Mouse (Mus musculus): ENCODE measurements around the gene Afp. TPM values are rescaled to one million over a fixed set of nuclear protein-coding genes. Genes with fewer than 3 reads are reported as not detected.

Gene Afp
- polyA plus RNA-seq, 1 experiment from 2014 or later, result 1.6 TPM

GRCm38 (mm10) chr5:90477308-90478140 is 13.0 kb upstream of the Afp start:
- TF ChIP-seq CTCF (IDR thresholded peaks at IDR 0.05) (no peak), EP300 (IDR thresholded peaks at IDR 0.05) (no peak)
- no peaks in the 10 kb centered on the region for H3K4me1 ChIP-seq (ENCODE audit: insufficient read depth, low read depth, low read length)
- 43% methylated on average over 7 of the region's 7 CpGs for WGBS
- no peaks in the 10 kb centered on the region for H3K27me3 ChIP-seq (replicated peaks; ENCODE audit: insufficient read depth, low read length)
- no peak overlapping the region for H3K27ac ChIP-seq (ENCODE audit: low read length)
- no peak overlapping the region for H3K9ac ChIP-seq (replicated peaks; ENCODE audit: low read depth)
- no peaks in the 10 kb centered on the region for H3K36me3 ChIP-seq (ENCODE audit: insufficient read depth, low read length)
- no peak for ATAC-seq
- no peaks in the 10 kb centered on the region for H3K9me3 ChIP-seq (ENCODE audit: low read length)
- no peak overlapping the region for H3K4me3 ChIP-seq (ENCODE audit: low read depth, low read length)
- no peak for DNase-seq (ENCODE audit: low spot score)
- H3K4me2 ChIP-seq (replicated peaks; ENCODE audit: low read depth, low read length), result no peak overlapping the region

GRCm38 (mm10) chr5:90478886-90479285 is 11.7 kb upstream of the Afp start:
- Histone ChIP-seq H3K36me3 (ENCODE audit: insufficient read depth, low read length) (no peaks in the 10 kb centered on the region), H3K27ac (ENCODE audit: low read length) (no peak overlapping the region), H3K9me3 (ENCODE audit: low read length) (no peaks in the 10 kb centered on the region), H3K9ac (replicated peaks; ENCODE audit: low read depth) (no peak overlapping the region), H3K27me3 (replicated peaks; ENCODE audit: insufficient read depth, low read length) (no peaks in the 10 kb centered on the region), H3K4me3 (ENCODE audit: low read depth, low read length) (no peak overlapping the region), H3K4me1 (ENCODE audit: insufficient read depth, low read depth, low read length) (no peaks in the 10 kb centered on the region), H3K4me2 (replicated peaks; ENCODE audit: low read depth, low read length) (no peak overlapping the region)
- TF ChIP-seq CTCF (IDR thresholded peaks at IDR 0.05) (no peak), EP300 (IDR thresholded peaks at IDR 0.05) (no peak)
- DNase-seq (ENCODE audit: low spot score) (no peak), ATAC-seq (no peak)
- WGBS, result 78% methylated on average over 1 of the region's 1 CpGs

DNA sequence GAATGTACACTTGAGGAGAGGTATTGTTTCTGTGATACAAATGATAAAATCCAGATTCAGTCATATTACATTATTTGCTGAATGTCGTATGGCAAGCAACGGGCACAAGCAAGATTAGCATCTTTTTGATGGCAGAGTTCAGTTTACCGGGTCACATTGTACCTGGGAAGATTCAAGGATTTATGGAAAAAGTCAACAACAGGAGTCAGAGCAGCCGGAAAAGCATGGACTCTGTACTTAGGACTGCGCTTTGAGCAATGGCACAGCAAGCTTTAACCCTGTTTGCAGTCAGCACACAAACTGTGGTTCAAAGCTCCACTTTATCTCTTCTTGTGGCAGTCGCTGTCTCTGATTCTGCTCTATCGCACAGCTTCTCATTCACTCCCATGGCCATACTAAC is 4.9 kb upstream of the Afp start:
- Histone ChIP-seq H3K9me3 (ENCODE audit: low read length) (no peaks in the 10 kb centered on the region), H3K4me1 (ENCODE audit: insufficient read depth, low read depth, low read length) (no peaks in the 10 kb centered on the region), H3K27ac (ENCODE audit: low read length) (no peak overlapping the region), H3K4me3 (ENCODE audit: low read depth, low read length) (no peak overlapping the region), H3K27me3 (replicated peaks; ENCODE audit: insufficient read depth, low read length) (no peaks in the 10 kb centered on the region), H3K36me3 (ENCODE audit: insufficient read depth, low read length) (no peaks in the 10 kb centered on the region), H3K9ac (replicated peaks; ENCODE audit: low read depth) (no peak overlapping the region), H3K4me2 (replicated peaks; ENCODE audit: low read depth, low read length) (no peak overlapping the region)
- TF ChIP-seq EP300 (IDR thresholded peaks at IDR 0.05) (no peak), CTCF (IDR thresholded peaks at IDR 0.05) (no peak)
- ATAC-seq, result no peak
- 78% methylated on average over 7 of the region's 7 CpGs for WGBS
- DNase-seq (ENCODE audit: low spot score), result no peak

- no peak for TF ChIP-seq EP300 (IDR thresholded peaks at IDR 0.05)
- no peak for TF ChIP-seq CTCF (IDR thresholded peaks at IDR 0.05)
- H3K36me3 ChIP-seq (ENCODE audit: insufficient read depth, low read length), result no peaks in the 10 kb centered on the region
- H3K27ac ChIP-seq (ENCODE audit: low read length), result no peak overlapping the region
- no peaks in the 10 kb centered on the region for H3K27me3 ChIP-seq (replicated peaks; ENCODE audit: insufficient read depth, low read length)
- H3K4me3 ChIP-seq (ENCODE audit: low read depth, low read length), result no peak overlapping the region
- no peaks in the 10 kb centered on the region for H3K4me1 ChIP-seq (ENCODE audit: insufficient read depth, low read depth, low read length)
- no peaks in the 10 kb centered on the region for H3K9me3 ChIP-seq (ENCODE audit: low read length)
- whole genome bisulfite sequencing, result 71% methylated on average over 7 of the region's 7 CpGs
- no peak for DNase-seq (ENCODE audit: low spot score)
- H3K9ac ChIP-seq (replicated peaks; ENCODE audit: low read depth), result no peak overlapping the region
- no peak for ATAC-seq
- H3K4me2 ChIP-seq (replicated peaks; ENCODE audit: low read depth, low read length), result no peak overlapping the region
Observed at GRCm38 (mm10) chr5:90488323-90488722, 2.2 kb upstream of the Afp start.

DNA sequence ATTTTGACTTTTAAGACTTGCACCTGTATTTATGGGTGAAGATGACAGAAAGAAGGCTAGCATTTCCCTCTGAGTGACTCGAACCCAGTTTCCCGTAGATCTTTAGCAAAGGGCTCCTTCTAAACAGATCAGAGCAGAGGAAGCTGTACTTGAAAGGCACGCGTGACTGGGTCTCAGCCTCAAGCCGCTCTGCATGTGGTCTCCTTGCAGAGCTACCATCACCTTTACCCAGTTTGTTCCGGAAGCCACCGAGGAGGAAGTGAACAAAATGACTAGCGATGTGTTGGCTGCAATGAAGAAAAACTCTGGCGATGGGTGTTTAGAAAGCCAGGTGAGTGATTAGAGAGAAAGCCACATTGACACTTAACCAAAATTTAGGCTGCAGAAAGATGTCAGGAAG is 1.9 kb downstream of the Afp start:
- Histone ChIP-seq H3K9ac (replicated peaks; ENCODE audit: low read depth) (no peak overlapping the region), H3K4me3 (ENCODE audit: low read depth, low read length) (no peak overlapping the region), H3K27me3 (replicated peaks; ENCODE audit: insufficient read depth, low read length) (no peaks in the 10 kb centered on the region), H3K9me3 (ENCODE audit: low read length) (no peaks in the 10 kb centered on the region), H3K27ac (ENCODE audit: low read length) (no peak overlapping the region), H3K4me1 (ENCODE audit: insufficient read depth, low read depth, low read length) (no peaks in the 10 kb centered on the region), H3K4me2 (replicated peaks; ENCODE audit: low read depth, low read length) (no peak overlapping the region), H3K36me3 (ENCODE audit: insufficient read depth, low read length) (no peaks in the 10 kb centered on the region)
- TF ChIP-seq EP300 (IDR thresholded peaks at IDR 0.05), result no peak
- TF ChIP-seq CTCF (IDR thresholded peaks at IDR 0.05), result no peak
- ATAC-seq (no peak), DNase-seq (ENCODE audit: low spot score) (no peak)
- 59% methylated on average over 9 of the region's 9 CpGs for WGBS

DNA sequence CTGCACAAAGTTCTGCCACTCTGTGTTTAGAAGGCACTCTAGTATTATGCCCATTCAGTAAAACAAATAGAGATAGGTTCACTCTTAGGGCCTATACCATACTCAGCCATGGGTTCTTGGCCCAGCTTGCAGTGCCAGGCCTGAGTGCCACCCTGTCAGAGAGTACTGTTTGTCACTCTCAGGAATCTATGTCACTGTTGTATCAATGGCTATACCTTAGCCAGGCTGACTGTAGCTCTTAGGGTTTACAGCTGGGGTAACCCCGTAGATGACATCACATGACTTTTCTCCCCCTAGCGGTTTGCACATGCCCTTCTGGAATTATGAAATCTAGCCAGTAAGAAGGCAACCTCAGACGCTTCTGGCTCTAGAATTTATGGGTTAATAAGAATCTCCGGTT is 3.8 kb downstream of the Afp start:
- Histone ChIP-seq H3K9ac (replicated peaks; ENCODE audit: low read depth) (no peak overlapping the region), H3K4me2 (replicated peaks; ENCODE audit: low read depth, low read length) (no peak overlapping the region), H3K9me3 (ENCODE audit: low read length) (no peaks in the 10 kb centered on the region), H3K27me3 (replicated peaks; ENCODE audit: insufficient read depth, low read length) (no peaks in the 10 kb centered on the region), H3K4me1 (ENCODE audit: insufficient read depth, low read depth, low read length) (no peaks in the 10 kb centered on the region), H3K4me3 (ENCODE audit: low read depth, low read length) (no peak overlapping the region), H3K36me3 (ENCODE audit: insufficient read depth, low read length) (no peaks in the 10 kb centered on the region), H3K27ac (ENCODE audit: low read length) (no peak overlapping the region)
- DNase-seq (ENCODE audit: low spot score) (no peak), ATAC-seq (no peak)
- WGBS, result 87% methylated on average over 4 of the region's 4 CpGs
- TF ChIP-seq CTCF (IDR thresholded peaks at IDR 0.05) (no peak), EP300 (IDR thresholded peaks at IDR 0.05) (no peak)
